Mouse (Mus musculus): ENCODE data around the gene Flt3.

DNA sequence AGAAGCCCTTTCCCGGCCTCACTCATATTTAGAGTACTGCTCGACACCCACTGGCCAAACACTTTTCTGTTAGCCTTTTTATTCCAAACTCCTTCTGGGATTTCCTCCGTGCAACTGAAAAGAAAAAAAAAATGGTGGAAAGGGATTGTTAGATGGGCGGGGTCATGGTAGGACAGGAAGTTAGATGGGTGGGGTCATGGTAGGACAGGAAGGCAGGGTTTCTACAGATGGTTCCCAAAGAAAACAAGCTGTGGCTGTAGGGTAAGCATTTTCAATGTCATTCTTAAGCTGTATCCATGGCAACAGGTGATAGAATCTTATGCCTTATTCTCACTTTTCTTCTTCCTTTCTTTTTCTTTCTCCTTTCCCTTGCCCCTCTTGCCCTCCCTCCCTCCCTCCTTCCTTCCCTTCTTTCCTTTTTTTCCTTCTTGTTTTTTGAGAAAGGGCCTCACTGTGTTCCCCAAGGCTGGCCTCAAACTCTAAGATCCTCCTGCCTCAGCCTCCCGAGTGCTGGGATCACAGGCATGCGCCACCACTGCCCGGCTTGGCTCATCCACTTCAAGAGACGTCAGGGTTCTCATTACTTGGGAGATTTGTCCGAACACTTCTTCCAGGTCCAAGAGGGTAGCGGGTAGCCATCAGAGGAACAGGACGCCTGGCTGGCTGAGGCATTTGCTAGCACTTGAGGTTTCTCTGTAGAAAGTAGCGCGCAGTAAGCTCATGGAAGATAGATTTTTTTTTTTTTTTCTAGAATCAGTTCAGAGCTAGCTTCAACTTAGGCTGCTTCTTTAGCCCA lies 43.8 kb downstream of the Flt3 start:
- no peak for TF ChIP-seq CTCF (IDR thresholded peaks at IDR 0.05; ENCODE audit: borderline replicate concordance, insufficient read depth, low read length)
- no peak for TF ChIP-seq POLR2A (IDR thresholded peaks at IDR 0.05; ENCODE audit: low read depth, low read length)

Measured in embryonic fibroblast, embryonic 13.5 days (primary cell).